Mouse (Mus musculus) T-helper 17 cell (primary cell): Measurements from ENCODE around the gene Zbtb16.

ENCODE experiments used
- in situ Hi-C, 2 experiments: fragments of 300-600 bp; cut with MboI, MseI; formaldehyde crosslinking; loops; 1 replicate in 1 of 2; 2 replicates in 1 of 2; pipeline ENCODE4 v1.15.1; 2025; ENCODE audit warnings: high pct_unique_total_duplicates in 2 of 2

The Zbtb16 gene

GRCm38 (mm10) chr9:48678426-48679358 lies 157.3 kb downstream of the Zbtb16 start:
- in situ Hi-C loops, result no loop called here

DNA sequence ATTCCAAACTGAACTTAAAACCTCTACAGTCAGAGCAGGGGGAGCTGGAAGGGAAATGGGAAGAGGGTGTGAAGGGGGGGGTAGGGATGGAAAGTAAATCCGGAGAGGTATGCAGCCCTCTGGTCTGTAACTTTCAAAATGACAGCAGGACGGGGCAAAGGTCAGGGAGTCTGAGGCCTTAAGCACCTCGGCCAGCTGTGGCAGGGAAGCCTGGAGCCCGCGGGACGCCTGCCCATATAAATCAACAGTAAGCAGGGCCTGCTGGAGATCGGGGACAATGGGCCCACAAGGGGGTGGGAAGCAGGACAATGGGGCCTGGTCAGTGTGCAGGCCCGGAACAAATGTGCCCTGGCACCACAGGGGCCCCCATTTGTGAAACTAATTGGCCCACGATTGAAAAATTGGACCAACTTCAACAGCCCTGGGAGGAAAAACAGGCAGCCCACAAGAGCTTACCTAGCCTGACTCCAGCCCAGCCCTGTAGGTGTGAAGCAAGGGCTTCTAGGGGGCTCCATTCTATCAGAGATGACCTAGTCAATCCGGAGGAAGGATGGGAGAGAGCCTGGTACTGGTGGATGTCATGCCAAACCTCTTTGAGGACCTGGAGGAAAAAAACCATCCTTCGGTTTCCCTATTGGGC lies 160.8 kb downstream of the Zbtb16 start:
- in situ Hi-C loops, result no loop called here

- in situ Hi-C loops, result no loop called here
Measured at GRCm38 (mm10) chr9:48674359-48675015, 161.5 kb downstream of the Zbtb16 start.

DNA sequence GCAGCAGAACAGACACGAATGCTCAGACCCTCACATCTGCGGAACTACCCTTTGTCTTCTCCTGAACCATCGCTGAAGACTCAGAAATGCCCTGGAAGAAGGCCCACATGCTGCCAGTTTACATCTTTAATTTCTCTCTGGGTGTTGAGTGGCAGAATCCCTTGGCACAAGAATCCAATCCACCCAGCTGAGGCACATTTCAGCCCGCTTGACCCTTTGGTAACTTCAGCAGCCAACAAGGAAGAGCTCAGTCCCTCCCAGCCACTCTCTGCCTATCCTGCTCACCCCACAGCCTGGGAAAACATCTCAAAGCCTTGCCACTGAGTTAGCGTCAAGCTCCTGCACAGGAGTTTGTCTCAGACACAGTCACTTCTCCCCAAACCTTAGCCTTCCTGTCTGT lies 162.2 kb downstream of the Zbtb16 start:
- in situ Hi-C loops, result no loop called here

DNA sequence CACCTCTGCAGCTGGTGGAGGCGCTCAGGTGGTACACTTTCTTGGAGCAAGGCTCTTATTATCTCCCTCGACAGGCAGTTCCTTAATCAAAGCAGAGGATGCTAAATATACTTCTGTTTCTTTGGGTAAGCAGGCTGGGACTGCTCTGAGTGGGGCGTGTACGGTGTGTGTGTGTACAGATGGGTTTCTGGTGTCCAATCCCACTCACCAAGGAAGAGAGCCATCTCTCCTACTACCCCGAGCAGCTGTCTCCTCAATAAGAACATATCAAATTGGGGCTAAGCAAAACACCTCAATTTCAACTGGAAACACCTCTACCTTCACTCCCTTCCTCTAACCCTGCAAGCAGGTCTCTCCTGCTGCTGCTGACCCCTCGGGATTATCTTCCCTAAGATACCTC lies 162.8 kb downstream of the Zbtb16 start:
- in situ Hi-C loops, result no loop called here

GRCm38 (mm10) chr9:48671841-48672240 lies 164.2 kb downstream of the Zbtb16 start:
- in situ Hi-C loops, result no loop called here

DNA sequence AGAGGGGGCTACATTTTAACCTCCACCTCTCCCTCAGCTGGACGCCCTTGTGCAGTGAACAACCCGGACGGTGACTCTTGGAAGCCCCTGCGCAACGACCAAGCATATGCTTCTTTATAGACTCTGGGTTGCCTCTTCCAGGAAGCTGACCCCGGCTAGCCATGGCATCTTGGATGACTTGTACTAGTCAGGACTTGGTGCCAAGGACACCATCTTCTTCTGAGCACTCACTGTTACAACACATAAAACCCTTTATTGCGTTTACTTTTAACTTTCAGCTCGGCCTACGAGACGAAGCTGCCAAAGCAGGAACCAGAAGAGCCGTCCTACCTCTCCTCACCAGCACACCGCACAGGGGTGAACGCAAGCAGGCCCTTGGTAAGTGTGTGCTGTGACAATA lies 165.9 kb downstream of the Zbtb16 start:
- in situ Hi-C loops, result no loop called here

DNA sequence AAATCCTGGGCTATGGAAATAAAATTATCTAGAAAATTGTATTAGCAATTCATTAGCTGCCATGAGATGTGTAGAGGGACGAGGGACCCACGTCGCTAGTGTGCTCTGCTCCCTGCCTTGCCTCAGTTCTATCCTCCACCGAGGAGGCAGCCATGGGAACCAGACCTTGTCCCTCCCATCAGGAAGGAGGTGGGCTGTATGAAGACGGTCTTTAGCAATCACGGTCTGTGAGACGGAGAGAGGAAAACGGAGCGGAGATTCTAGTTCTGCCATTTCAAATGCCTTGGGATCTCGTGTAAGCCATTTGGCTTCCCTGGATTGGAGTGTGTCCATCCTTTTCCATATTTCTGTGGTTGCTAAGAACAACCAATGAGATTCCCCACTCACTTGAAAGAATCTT lies 166.3 kb downstream of the Zbtb16 start:
- in situ Hi-C loops, result no loop called here

GRCm38 (mm10) chr9:48666702-48667101 lies 169.3 kb downstream of the Zbtb16 start:
- in situ Hi-C loops, result no loop called here

GRCm38 (mm10) chr9:48663052-48663433 lies 173.0 kb downstream of the Zbtb16 start:
- in situ Hi-C loops, result no loop called here

DNA sequence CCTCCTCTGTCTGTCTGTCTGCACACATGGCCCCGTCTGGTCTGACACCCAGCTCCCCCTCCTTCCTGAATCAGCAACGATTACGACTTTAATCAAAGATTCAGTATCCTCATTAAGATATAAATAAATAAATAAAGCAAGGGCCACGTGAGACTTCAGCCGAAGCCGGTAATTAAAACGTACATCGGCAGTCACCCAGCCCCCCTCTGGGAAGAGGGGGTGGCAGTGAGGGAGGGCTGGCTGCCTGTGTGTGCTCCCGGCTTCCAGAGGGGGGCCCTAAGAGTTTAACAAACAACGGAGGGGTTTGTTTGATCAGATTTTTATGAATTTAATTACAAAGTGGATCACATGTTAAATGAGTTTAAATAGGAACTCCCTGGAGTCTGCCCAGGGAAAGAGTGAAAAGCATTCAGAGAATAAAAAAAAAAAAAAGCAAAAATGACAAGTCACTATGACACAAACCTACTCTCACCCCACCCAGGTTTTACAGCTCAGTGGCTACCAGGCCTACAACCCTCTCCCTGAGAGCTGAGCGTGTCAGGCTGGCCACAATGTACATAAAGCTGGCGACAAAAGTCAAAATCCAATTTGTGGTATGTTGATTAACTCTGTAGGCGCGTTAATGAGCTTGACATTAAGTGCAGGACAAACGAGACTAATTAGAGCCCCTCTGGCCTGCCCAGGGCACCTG lies 173.5 kb downstream of the Zbtb16 start:
- in situ Hi-C loops, result no loop called here

- in situ Hi-C loops, result no loop called here
Measured at GRCm38 (mm10) chr9:48661225-48662023, 174.6 kb downstream of the Zbtb16 start.

DNA sequence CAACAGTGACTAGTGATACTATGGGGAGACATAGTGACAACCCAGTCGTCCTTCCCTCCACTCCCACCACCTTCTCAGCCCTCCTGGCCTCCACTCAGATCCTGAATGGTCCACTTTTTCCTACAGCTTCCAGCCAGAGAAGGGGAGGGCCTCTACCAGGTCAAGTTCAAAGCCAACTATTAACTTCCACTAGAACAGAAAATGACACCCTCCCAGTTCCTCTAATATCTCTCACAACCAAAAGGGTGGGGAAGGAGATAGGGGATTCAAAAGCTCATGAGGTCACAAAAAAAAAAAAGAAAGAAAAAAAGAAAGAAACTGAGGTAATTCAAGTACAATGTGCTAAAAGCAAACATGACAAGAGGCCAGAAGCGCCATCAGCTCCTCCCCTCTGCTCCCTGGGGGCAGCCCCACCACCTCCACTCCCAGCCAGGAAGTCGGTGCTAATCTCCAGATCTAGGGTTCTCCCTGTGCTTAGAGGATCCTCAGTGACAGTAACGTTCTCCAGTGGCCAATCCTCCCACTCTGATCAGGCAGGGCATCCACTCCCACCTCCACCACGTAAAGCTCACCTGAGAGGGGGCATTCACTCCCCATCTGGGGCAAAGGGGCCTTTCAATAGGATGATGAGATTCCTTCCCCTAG lies 180.4 kb downstream of the Zbtb16 start:
- in situ Hi-C loops, result loop anchor here in 1 of 2 experiments (10.0 kb wide), 1 partner anchor 319 kb away; no protein-coding TSS in a partner anchor

DNA sequence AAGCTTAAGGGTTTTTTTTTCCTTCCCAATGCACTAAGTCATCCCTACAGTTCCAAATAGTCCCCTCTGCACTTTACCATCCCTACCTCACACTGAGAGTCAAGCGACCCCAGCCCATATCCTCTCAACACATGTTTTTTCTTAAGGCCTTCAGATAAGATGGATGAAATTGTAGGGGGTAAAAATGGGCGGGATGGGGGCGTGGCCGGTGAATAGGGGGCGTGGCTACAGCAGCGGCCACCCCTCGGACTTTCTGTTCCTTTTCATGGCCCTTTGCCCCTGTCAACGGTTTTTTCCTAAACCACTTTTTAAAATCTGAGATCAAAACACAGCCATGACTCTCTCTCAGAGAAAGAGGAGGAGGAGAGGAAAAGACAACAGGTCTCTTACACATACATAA lies 181.3 kb downstream of the Zbtb16 start:
- in situ Hi-C loops, result loop anchor here in 1 of 2 experiments (10.0 kb wide), 1 partner anchor 320 kb away; no protein-coding TSS in a partner anchor

- in situ Hi-C loops, result loop anchor here in 1 of 2 experiments (10.0 kb wide), 1 partner anchor 321 kb away; no protein-coding TSS in a partner anchor
Measured at GRCm38 (mm10) chr9:48653399-48654070, 182.5 kb downstream of the Zbtb16 start.

DNA sequence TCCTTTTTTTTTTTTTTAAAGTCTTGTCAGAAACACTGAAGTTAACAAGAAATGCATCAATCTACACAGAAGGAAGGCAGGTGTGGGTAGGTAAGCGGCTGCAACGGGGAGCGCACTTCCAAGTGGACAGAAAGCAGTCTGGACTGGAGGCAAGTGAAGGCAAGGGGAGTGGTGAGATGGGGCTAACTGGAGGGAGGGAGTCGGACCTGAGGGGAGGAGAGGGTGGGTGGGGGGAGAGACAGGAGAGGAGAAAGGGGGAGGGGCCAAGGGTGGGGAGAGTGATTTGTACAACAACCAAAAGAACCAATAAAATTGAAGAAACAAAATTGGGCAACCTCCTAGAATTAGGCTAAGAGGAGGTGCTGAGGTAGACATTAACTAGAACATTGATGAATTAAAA lies 184.0 kb downstream of the Zbtb16 start:
- in situ Hi-C loops, result loop anchor here in 1 of 2 experiments (10.0 kb wide), 1 partner anchor 323 kb away; no protein-coding TSS in a partner anchor

GRCm38 (mm10) chr9:48650846-48651245 lies 185.2 kb downstream of the Zbtb16 start:
- in situ Hi-C loops, result loop anchor here in 1 of 2 experiments (10.0 kb wide), 1 partner anchor 324 kb away; no protein-coding TSS in a partner anchor

DNA sequence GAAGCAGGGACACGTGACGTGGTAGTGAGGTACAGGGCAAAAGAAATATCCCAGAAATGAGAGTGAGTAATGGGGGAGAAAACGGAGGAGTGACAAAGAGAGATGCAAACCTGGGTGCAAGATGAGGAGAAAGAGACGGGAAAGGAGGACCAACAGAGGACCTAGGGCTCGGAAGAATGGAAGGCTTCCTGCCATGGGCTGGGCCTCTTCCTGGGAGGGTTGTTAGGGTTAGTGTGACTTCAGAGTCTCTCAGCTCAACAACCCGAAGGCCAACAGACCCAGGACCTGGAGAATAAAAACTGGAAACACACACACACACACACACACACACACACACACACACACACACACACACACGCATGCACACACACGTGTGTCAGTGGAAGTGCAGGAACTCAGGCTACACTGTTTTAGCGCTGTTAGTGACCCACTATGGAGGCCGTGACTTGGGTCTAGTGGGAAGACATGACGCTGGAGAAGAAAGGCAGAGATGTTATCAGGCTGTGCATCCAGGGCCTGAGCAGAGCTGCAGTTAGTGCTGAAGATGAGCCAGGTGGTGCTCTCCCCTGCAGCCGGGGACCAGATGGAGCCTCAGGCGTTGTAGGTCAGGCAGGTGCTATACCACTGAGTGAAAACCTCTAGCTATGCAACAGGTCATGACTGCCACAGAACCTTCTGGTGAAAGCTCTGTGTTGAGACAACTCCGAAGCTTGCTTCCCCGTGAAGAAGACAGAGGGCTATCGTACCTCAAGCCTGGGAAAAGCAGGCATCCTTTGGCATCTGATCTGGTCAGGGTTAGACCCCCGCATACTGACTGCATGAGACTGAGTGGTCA lies 186.0 kb downstream of the Zbtb16 start:
- in situ Hi-C loops, result loop anchor here (5.0 to 25.0 kb wide), 3 partner anchors 207 to 812 kb away; no protein-coding TSS in a partner anchor
